Mouse (Mus musculus) midbrain, embryonic 16.5 days (tissue): ENCODE measurements around the gene Aatk. TPM values are rescaled to one million over a fixed set of nuclear protein-coding genes. Genes with fewer than 3 reads are reported as not detected.

ENCODE experiments used
- ATAC-seq: fragments of 200-750 bp; cut with Nextera tagmentation; 2 replicates; pipeline ENCODE4 v1.8.0; 2017; ENCODE audit warnings: moderate TSS enrichment
- H3K27ac ChIP-seq: fragments of 300-500 bp; sonication (generic); 2 replicates; pipeline ENCODE4 v1.5.1; 2014; ENCODE audit warnings: mild to moderate bottlenecking, low read length, mixed read lengths
- H3K27me3 ChIP-seq: fragments of 300-500 bp; sonication (generic); 2 replicates; pipeline ENCODE4 v1.6.1; 2014; ENCODE audit warnings: low read depth, low read length, mixed read lengths; ENCODE audit not compliant: control insufficient read depth, insufficient read depth
- H3K36me3 ChIP-seq: fragments of 300-500 bp; sonication (generic); 2 replicates; pipeline ENCODE4 v1.6.1; 2014; ENCODE audit warnings: mild to moderate bottlenecking, low read length, moderate library complexity, mixed read lengths; ENCODE audit not compliant: control insufficient read depth, insufficient read depth
- H3K4me1 ChIP-seq: fragments of 300-500 bp; sonication (generic); 2 replicates; pipeline ENCODE4 v1.6.1; 2014; ENCODE audit warnings: mild to moderate bottlenecking, low read length, mixed read lengths; ENCODE audit not compliant: control insufficient read depth, insufficient read depth
- H3K4me2 ChIP-seq: fragments of 300-500 bp; sonication (generic); 2 replicates; pipeline ENCODE4 v1.6.1; 2014; ENCODE audit warnings: mild to moderate bottlenecking, low read length, mixed read lengths
- H3K4me3 ChIP-seq: fragments of 300-500 bp; sonication (generic); 2 replicates; pipeline ENCODE4 v1.5.1; 2014; ENCODE audit warnings: low read depth, mild to moderate bottlenecking, low read length, moderate library complexity, mixed read lengths
- H3K9ac ChIP-seq: fragments of 300-500 bp; sonication (generic); 2 replicates; pipeline ENCODE4 v1.6.1; 2014; ENCODE audit warnings: low read depth, low read length, mixed read lengths
- H3K9me3 ChIP-seq: fragments of 300-500 bp; sonication (generic); replicated peaks from 2 replicates; pipeline ENCODE4 v1.6.1; 2014; ENCODE audit warnings: mild to moderate bottlenecking, low read length, mixed read lengths; ENCODE audit not compliant: control insufficient read depth, poor library complexity, severe bottlenecking
- WGBS: fragments of 180-500 bp; shearing (Covaris S2); extraction: QIAGEN DNeasy Blood & Tissue Kit; methylation state at CpG from one replicate; pipeline ENCODE4 v1.1.7; 2014; 5-methylcytosine and 5-hydroxymethylcytosine counted together
- microRNA counts: library from miRNA; unstranded; fragments of <30 nt; microRNA quantifications from one replicate; lab custom pipeline; 2016
- microRNA-seq: library from miRNA; unstranded; fragments of <30 nt; microRNA quantifications from one replicate; pipeline ENCODE4, GENCODE M21; 2017
- polyA plus RNA-seq: library from polyadenylated mRNA; unstranded; fragments of >200 nt; fragmentation: Nextera tagmentation; extraction: Ambion mirVana; gene quantifications from 2 replicates; pipeline ENCODE4 v1.2.1, GENCODE M21; 2015

Aatk gene
- polyA plus RNA-seq, 1 experiment from 2014 or later = 46.5 TPM

DNA sequence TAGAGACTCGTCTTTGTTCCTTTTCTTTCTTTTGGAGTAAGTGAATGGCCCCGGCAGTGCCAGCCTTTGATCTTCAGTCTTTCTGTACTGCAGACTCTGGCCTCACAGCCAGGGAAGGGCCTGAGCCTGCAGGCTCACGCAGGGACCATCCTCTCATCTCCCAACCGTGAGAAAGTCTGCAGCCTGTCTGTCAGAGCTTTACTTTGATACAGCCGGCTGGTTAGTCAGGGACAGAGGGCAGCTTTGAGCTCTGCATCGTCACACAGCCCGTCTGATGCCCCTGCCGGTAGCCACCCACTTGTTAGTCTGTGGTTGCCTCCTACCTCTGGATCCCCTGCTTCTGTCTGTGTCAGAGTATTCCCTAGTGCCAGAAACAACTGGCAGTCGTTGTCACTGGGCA lies 81.9 kb downstream of the Aatk start:
- 7% methylated on average over 9 of the region's 9 CpGs for WGBS
- Histone ChIP-seq H3K27ac (peak overlapping the region; percentile 43; the same call in 1 of the 2 replicates), H3K4me2 (no peak overlapping the region), H3K4me3 (no peak overlapping the region), H3K9ac (peak overlapping the region; percentile 18; the same call in 1 of the 2 replicates), H3K27me3 (no peaks in the 10 kb centered on the region), H3K36me3 (no peaks in the 10 kb centered on the region), H3K4me1 (peaks cover 16% of the 10 kb centered on the region), H3K9me3 (no peaks in the 10 kb centered on the region)
- ATAC-seq = peak; percentile 72; the same call in 1 of the 2 replicates

DNA sequence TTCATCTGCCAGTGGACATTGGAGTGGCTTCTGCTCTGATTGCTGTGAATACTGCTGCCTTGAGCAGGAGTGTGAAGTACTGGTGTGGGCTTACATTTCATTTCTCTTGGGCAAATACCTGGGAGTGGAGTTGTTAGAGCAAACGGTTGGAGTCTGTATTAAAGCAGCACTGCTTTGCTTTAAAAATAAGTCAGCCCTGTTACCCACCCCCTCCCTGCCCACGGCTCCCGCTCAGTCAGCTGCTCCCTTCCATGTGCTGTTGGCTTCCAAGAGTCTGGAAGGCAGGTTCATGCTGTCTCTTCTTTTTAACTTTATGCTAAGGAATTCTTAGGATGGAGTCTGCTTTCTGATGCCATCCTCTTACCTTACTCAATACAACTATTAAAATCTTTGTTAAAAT lies 85.5 kb downstream of the Aatk start:
- Histone ChIP-seq H3K4me2 (no peak overlapping the region), H3K27ac (no peak overlapping the region), H3K4me3 (no peak overlapping the region), H3K9me3 (no peaks in the 10 kb centered on the region), H3K27me3 (no peaks in the 10 kb centered on the region), H3K4me1 (peaks cover 10% of the 10 kb centered on the region; the same call in 1 of the 2 replicates), H3K36me3 (no peaks in the 10 kb centered on the region), H3K9ac (no peak overlapping the region)
- ATAC-seq = no peak
- WGBS = 81% methylated on average over 3 of the region's 3 CpGs

- no peak overlapping the region for H3K27ac ChIP-seq
These were observed 86.3 kb downstream of the Aatk start for GRCm38 (mm10) chr11:119960671-119961070.

GRCm38 (mm10) chr11:119959714-119960113 lies 87.3 kb downstream of the Aatk start:
- Histone ChIP-seq H3K27me3 (no peaks in the 10 kb centered on the region), H3K9me3 (no peaks in the 10 kb centered on the region), H3K36me3 (no peaks in the 10 kb centered on the region), H3K4me1 (peaks cover 4% of the 10 kb centered on the region; the same call in 1 of the 2 replicates), H3K4me3 (no peak overlapping the region), H3K9ac (no peak overlapping the region), H3K27ac (no peak overlapping the region), H3K4me2 (no peak overlapping the region)
- WGBS = 77% methylated on average over 4 of the region's 4 CpGs
- no peak for ATAC-seq

More at GRCm38 (mm10) chr11:119960671-119961070, 86.3 kb downstream of the Aatk start:
- ATAC-seq = no peak
- H3K4me3 ChIP-seq = no peak overlapping the region
- no peaks in the 10 kb centered on the region for H3K36me3 ChIP-seq
- H3K4me2 ChIP-seq = no peak overlapping the region
- peaks cover 10% of the 10 kb centered on the region; the same call in 1 of the 2 replicates for H3K4me1 ChIP-seq
- no peaks in the 10 kb centered on the region for H3K9me3 ChIP-seq
- WGBS = 91% methylated on average over 6 of the region's 6 CpGs
- no peak overlapping the region for H3K9ac ChIP-seq
- no peaks in the 10 kb centered on the region for H3K27me3 ChIP-seq

DNA sequence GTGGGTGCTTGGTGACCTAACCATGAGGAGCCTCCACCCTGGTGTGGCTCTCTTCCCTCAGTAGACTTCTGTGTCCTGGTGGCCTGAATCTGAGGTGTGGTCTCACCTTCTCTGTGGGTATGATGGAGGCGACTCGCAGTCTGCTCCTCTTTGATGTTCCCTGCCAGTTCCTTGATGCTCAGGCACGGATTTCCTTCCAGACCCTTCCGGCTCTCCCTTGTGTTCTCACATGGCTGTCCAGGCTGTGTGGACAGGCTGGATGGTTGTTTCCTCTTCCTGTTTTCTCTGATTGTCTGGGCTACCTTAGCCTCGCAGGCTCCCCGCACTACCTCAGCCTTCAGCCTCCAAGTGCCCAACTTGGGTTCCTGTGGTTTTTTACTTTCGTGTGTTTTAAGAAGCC lies 88.1 kb downstream of the Aatk start:
- H3K4me2 ChIP-seq = no peak overlapping the region
- H3K4me1 ChIP-seq = no peaks in the 10 kb centered on the region
- H3K27ac ChIP-seq = no peak overlapping the region
- no peaks in the 10 kb centered on the region for H3K36me3 ChIP-seq
- no peak overlapping the region for H3K4me3 ChIP-seq
- H3K9me3 ChIP-seq = no peaks in the 10 kb centered on the region
- no peak for ATAC-seq
- 91% methylated on average over 7 of the region's 7 CpGs for WGBS
- H3K27me3 ChIP-seq = no peaks in the 10 kb centered on the region
- H3K9ac ChIP-seq = no peak overlapping the region

MicroRNAs encoded within 50 kb of the gene (microRNA counts, 519-probe panel; counts per million panel counts)
- microRNA mmu-miR-338-3p (lab: Ali Mortazavi, UCI) (2,548 counts per million, percentile 76 among the panel's probes with 10 or more counts), microRNA mmu-miR-338-5p (lab: Ali Mortazavi, UCI) (2,064 counts per million, percentile 53 among the panel's probes with 10 or more counts)

Small RNA genes within 50 kb of the gene (microRNA-seq; reads per million reads assigned to microRNA genes)
- gene Gm25948 (not detected), gene Mir3065 (not detected), gene Mir338 (not detected)

Other genes with a start within 250 kb of the Aatk start
- 109 and 115 TPM in 2 replicates for gene Chmp6, start 133.7 kb downstream of the Aatk start, polyA plus RNA-seq
- 14.7 and 15.7 TPM in 2 replicates for gene Baiap2, start 104.4 kb downstream of the Aatk start, polyA plus RNA-seq
- 29.5 and 30.4 TPM in 2 replicates for gene Cep131, start 39.7 kb upstream of the Aatk start, polyA plus RNA-seq
- gene Tepsin, start 51.6 kb upstream of the Aatk start, polyA plus RNA-seq = 20.7 and 21.3 TPM in 2 replicates
- 41.4 and 46.8 TPM in 2 replicates for gene Ndufaf8, start 51.8 kb upstream of the Aatk start, polyA plus RNA-seq
- 118 TPM in 2 replicates for gene Slc38a10, start 104.2 kb upstream of the Aatk start, polyA plus RNA-seq
- gene Bahcc1, start 185.8 kb upstream of the Aatk start, polyA plus RNA-seq = 9.7 and 13.7 TPM in 2 replicates